Mouse (Mus musculus): ENCODE results near the gene Sgsm1. TPM values are rescaled to one million over a fixed set of nuclear protein-coding genes. Genes with fewer than 3 reads are reported as not detected.

The Sgsm1 gene
- polyA plus RNA-seq, 1 experiment from 2014 or later = 8.5 TPM

DNA sequence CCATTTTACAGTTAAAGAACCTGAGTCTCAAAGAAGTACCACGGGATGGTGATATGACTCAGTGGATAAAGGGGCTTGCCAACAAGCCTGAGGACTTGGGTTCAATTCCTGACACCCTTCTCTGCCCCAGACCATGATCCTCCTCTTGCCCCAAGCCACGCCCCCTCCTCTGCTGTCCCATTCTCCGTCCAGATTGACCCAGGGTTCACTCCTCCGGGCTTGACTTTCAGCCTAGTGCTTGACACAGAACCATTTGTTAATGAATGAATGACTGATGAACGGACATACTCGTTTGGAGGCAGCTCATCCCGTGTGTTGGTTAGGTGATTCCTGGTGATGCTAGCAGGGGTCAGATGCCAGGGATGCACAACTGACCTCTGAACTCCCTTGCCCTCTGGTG lies 90.7 kb downstream of the Sgsm1 start:
- Histone ChIP-seq H3K27ac (ENCODE audit: low read depth, low read length) (no peak overlapping the region), H3K4me3 (ENCODE audit: low read depth, low read length) (no peak overlapping the region)

DNA sequence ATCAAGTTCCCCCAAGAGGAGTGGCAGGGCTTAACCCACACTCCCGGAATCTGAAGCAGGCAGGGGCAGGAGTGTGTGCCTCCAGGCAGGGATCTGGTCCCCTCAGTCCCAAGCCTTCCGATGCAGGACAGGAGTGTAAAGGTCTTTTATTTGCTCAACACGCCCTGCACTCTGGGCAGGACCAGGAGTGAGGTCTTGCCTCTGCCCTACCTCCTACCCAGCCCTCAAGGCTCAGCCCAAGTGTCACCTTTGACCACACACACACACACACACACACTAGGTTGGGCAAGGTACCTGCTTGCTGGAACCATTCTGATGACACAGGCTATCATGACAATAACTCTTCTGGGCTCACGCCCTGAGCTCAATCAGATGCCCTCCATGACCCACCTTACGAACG lies 91.1 kb downstream of the Sgsm1 start:
- Histone ChIP-seq H3K27me3 (ENCODE audit: control insufficient read depth, insufficient read depth, low read length) (no peaks in the 10 kb centered on the region), H3K4me1 (replicated peaks; ENCODE audit: control insufficient read depth, insufficient read depth, low read length) (no peaks in the 10 kb centered on the region), H3K9ac (ENCODE audit: low read depth, low read length) (no peak overlapping the region), H3K4me3 (ENCODE audit: low read depth, low read length) (no peak overlapping the region), H3K4me2 (replicated peaks; ENCODE audit: low read depth, low read length) (no peak overlapping the region), H3K27ac (ENCODE audit: low read depth, low read length) (no peak overlapping the region), H3K36me3 (ENCODE audit: control insufficient read depth, insufficient read depth, low read length) (no peaks in the 10 kb centered on the region), H3K9me3 (ENCODE audit: control insufficient read depth, low read length) (no peaks in the 10 kb centered on the region)
- ATAC-seq (ENCODE audit: low FRiP score) = no peak
- no peak for DNase-seq (ENCODE audit: low spot score)
- 75% methylated on average over 6 of the region's 6 CpGs for WGBS

More for the DNA sequence above, 90.7 kb downstream of the Sgsm1 start:
- Histone ChIP-seq H3K4me2 (replicated peaks; ENCODE audit: low read depth, low read length) (no peak overlapping the region), H3K9me3 (ENCODE audit: control insufficient read depth, low read length) (no peaks in the 10 kb centered on the region), H3K36me3 (ENCODE audit: control insufficient read depth, insufficient read depth, low read length) (no peaks in the 10 kb centered on the region), H3K27me3 (ENCODE audit: control insufficient read depth, insufficient read depth, low read length) (no peaks in the 10 kb centered on the region), H3K4me1 (replicated peaks; ENCODE audit: control insufficient read depth, insufficient read depth, low read length) (no peaks in the 10 kb centered on the region), H3K9ac (ENCODE audit: low read depth, low read length) (no peak overlapping the region)
- DNase-seq (ENCODE audit: low spot score) = no peak
- no peak for ATAC-seq (ENCODE audit: low FRiP score)
- 54% methylated on average over 7 of the region's 7 CpGs for WGBS

DNA sequence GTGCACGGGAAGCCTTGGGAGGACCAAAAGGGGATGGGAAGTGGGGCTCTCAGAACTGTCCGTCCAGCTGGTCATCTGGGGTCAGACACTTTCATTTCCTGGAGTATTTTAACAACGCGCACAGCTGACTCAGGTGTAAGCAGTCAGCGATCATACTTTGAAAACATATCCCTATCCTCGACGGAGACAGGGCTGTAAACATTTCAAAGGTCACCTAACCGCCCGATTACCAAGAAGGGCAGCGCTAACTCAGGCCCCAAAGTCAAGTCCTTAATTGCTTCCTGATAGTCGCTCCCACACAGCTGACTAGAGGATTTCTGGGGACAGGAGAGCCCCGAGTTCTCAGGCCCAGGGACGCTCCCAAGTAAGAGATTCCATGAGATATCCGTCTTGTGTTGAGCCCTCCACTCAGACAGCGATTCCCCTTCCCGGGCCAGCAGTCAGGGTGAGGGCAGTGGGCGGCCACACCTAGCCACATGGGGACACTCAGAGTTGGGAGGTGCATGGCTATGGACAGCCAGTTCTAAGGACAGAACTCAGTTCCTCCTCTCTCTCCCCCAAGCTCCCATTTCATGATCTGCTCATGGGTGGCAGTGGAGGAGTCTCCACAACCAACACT lies 91.9 kb downstream of the Sgsm1 start:
- 84% methylated on average over 17 of the region's 17 CpGs for WGBS
- Histone ChIP-seq H3K4me1 (replicated peaks; ENCODE audit: control insufficient read depth, insufficient read depth, low read length) (no peaks in the 10 kb centered on the region), H3K9me3 (ENCODE audit: control insufficient read depth, low read length) (no peaks in the 10 kb centered on the region), H3K27me3 (ENCODE audit: control insufficient read depth, insufficient read depth, low read length) (no peaks in the 10 kb centered on the region), H3K4me2 (replicated peaks; ENCODE audit: low read depth, low read length) (no peak overlapping the region), H3K27ac (ENCODE audit: low read depth, low read length) (no peak overlapping the region), H3K36me3 (ENCODE audit: control insufficient read depth, insufficient read depth, low read length) (no peaks in the 10 kb centered on the region), H3K4me3 (ENCODE audit: low read depth, low read length) (no peak overlapping the region), H3K9ac (ENCODE audit: low read depth, low read length) (no peak overlapping the region)
- DNase-seq (ENCODE audit: low spot score) (no peak), ATAC-seq (ENCODE audit: low FRiP score) (no peak)

DNA sequence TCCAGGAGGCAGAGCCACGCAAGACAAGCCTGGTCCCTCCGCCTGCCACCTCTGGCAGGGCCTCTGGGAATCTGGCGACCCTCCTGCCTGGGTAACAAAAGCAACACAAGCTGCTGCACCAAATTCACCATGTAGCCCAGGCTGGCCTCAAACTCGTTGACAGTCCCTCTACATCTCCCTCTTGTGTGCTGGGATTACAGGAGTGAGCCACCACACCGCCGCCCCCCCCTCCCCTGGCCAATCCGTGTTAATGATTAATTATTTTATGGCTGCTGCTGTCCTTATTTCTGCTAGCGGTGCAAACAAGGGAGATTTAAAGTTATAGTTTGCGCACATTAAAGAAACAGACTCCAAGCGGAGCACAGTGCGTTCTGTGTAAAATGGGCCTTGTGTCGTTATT lies 93.5 kb downstream of the Sgsm1 start:
- H3K9me3 ChIP-seq (ENCODE audit: control insufficient read depth, low read length) = no peaks in the 10 kb centered on the region
- no peaks in the 10 kb centered on the region for H3K36me3 ChIP-seq (ENCODE audit: control insufficient read depth, insufficient read depth, low read length)
- no peak overlapping the region for H3K4me2 ChIP-seq (replicated peaks; ENCODE audit: low read depth, low read length)
- H3K9ac ChIP-seq (ENCODE audit: low read depth, low read length) = no peak overlapping the region
- no peak overlapping the region for H3K27ac ChIP-seq (ENCODE audit: low read depth, low read length)
- no peaks in the 10 kb centered on the region for H3K4me1 ChIP-seq (replicated peaks; ENCODE audit: control insufficient read depth, insufficient read depth, low read length)
- no peak overlapping the region for H3K4me3 ChIP-seq (ENCODE audit: low read depth, low read length)
- no peak for DNase-seq (ENCODE audit: low spot score)
- no peaks in the 10 kb centered on the region for H3K27me3 ChIP-seq (ENCODE audit: control insufficient read depth, insufficient read depth, low read length)
- no peak for ATAC-seq (ENCODE audit: low FRiP score)
- WGBS = 80% methylated on average over 12 of the region's 12 CpGs

DNA sequence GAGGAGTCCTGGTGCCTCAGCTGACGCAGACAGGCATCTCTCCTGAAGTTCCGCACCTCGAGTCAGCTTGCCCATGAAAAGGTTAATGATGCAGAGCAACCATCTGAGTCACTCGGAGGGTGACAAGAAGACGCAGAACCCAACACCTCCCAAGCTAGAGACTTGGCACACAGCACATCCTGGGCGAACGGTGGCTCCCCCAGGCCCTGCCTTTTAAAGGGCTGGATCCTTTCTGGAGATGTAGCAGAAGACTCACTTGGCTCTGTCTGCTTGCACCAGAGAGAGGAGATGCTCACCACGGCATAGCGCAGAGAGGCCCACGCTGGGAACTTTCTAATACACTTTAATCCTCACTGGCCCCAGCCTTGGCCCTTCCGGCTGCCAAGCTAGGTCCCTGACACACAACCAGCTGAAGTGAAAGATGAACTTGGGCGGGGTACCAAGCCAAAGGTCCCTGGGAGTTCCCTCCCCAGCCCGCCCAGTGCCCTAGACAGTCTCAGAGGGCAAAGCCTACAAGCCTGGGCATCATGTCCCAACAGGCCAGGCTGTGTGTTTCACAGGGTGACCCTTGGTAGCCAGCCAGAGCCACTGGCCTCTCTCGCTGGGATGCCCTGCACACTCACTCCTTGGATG lies 94.1 kb downstream of the Sgsm1 start:
- no peak overlapping the region for H3K4me2 ChIP-seq (replicated peaks; ENCODE audit: low read depth, low read length)
- no peak overlapping the region for H3K4me3 ChIP-seq (ENCODE audit: low read depth, low read length)
- 83% methylated on average over 14 of the region's 14 CpGs for WGBS
- no peak for ATAC-seq (ENCODE audit: low FRiP score)
- no peaks in the 10 kb centered on the region for H3K4me1 ChIP-seq (replicated peaks; ENCODE audit: control insufficient read depth, insufficient read depth, low read length)
- no peak overlapping the region for H3K9ac ChIP-seq (ENCODE audit: low read depth, low read length)
- no peaks in the 10 kb centered on the region for H3K36me3 ChIP-seq (ENCODE audit: control insufficient read depth, insufficient read depth, low read length)
- H3K9me3 ChIP-seq (ENCODE audit: control insufficient read depth, low read length) = no peaks in the 10 kb centered on the region
- DNase-seq (ENCODE audit: low spot score) = no peak
- no peak overlapping the region for H3K27ac ChIP-seq (ENCODE audit: low read depth, low read length)
- no peaks in the 10 kb centered on the region for H3K27me3 ChIP-seq (ENCODE audit: control insufficient read depth, insufficient read depth, low read length)

DNA sequence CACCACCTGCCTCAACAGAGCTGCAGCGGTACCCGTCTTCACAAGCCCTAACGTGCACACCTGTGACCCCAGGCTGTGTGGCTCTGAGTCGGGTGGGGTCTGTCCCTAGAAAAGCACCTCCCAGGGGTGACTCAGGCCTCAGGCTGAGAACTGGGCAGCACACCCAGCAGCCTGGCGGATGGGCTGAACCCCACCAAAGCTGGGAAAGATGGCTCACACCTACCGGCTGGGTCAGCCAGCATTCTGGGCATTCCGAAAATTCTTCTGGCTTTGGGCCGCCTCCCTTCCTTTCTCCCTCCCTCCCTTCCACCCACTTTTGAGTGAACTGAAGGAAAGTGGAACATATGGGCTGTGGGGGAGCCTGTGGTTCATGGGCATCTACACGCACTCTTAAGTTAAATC lies 95.0 kb downstream of the Sgsm1 start:
- no peaks in the 10 kb centered on the region for H3K36me3 ChIP-seq (ENCODE audit: control insufficient read depth, insufficient read depth, low read length)
- H3K9ac ChIP-seq (ENCODE audit: low read depth, low read length) = no peak overlapping the region
- no peaks in the 10 kb centered on the region for H3K4me1 ChIP-seq (replicated peaks; ENCODE audit: control insufficient read depth, insufficient read depth, low read length)
- H3K9me3 ChIP-seq (ENCODE audit: control insufficient read depth, low read length) = no peaks in the 10 kb centered on the region
- no peak for DNase-seq (ENCODE audit: low spot score)
- WGBS = 83% methylated on average over 9 of the region's 9 CpGs
- no peak overlapping the region for H3K4me2 ChIP-seq (replicated peaks; ENCODE audit: low read depth, low read length)
- H3K4me3 ChIP-seq (ENCODE audit: low read depth, low read length) = no peak overlapping the region
- no peak overlapping the region for H3K27ac ChIP-seq (ENCODE audit: low read depth, low read length)
- ATAC-seq (ENCODE audit: low FRiP score) = no peak
- H3K27me3 ChIP-seq (ENCODE audit: control insufficient read depth, insufficient read depth, low read length) = no peaks in the 10 kb centered on the region

DNA sequence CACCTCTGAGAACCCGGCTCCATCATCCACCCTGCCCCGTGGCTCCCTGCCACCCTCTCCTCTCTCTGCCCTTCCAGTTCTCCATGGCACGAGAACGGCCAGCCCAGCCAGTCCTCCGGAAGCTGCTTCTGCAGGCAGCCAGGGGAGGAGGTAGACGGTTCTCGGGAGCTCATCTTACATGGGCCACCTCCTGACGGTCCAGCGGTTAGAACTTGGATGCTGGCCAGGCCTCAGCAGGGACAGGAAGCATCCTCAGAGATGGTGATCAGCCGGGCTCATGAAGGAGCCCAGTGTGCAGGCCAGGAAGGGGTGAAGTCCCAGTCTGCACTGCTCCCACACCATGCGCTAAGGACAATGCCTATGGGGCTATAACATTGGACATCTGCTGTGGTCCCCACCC lies 96.1 kb downstream of the Sgsm1 start:
- Histone ChIP-seq H3K36me3 (ENCODE audit: control insufficient read depth, insufficient read depth, low read length) (no peaks in the 10 kb centered on the region), H3K4me3 (ENCODE audit: low read depth, low read length) (no peak overlapping the region), H3K27me3 (ENCODE audit: control insufficient read depth, insufficient read depth, low read length) (no peaks in the 10 kb centered on the region), H3K4me1 (replicated peaks; ENCODE audit: control insufficient read depth, insufficient read depth, low read length) (no peaks in the 10 kb centered on the region), H3K27ac (ENCODE audit: low read depth, low read length) (no peak overlapping the region), H3K9ac (ENCODE audit: low read depth, low read length) (no peak overlapping the region), H3K4me2 (replicated peaks; ENCODE audit: low read depth, low read length) (no peak overlapping the region), H3K9me3 (ENCODE audit: control insufficient read depth, low read length) (no peaks in the 10 kb centered on the region)
- no peak for DNase-seq (ENCODE audit: low spot score)
- ATAC-seq (ENCODE audit: low FRiP score) = no peak
- 68% methylated on average over 11 of the region's 11 CpGs for WGBS

DNA sequence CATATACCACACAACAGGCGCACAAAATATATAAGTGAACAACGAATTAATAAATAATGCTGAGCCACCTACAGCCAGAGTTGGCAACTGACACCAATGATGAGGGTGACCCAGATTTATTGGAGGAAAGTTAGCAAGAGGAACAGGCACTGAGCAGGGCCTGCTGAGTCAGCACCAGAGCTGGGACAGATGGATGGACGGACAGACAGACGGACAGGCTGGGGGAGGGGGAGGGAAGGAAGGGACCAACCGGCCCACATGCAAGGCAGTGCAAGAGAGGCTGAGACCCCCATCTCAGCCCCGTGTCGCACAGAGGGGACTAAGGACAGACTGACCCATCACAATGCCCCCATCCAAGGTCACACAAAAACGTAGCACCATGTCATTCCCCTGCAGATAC lies 96.5 kb downstream of the Sgsm1 start:
- H3K36me3 ChIP-seq (ENCODE audit: control insufficient read depth, insufficient read depth, low read length) = no peaks in the 10 kb centered on the region
- no peaks in the 10 kb centered on the region; the same call in 1 of the 2 replicates for H3K4me1 ChIP-seq (replicated peaks; ENCODE audit: control insufficient read depth, insufficient read depth, low read length)
- ATAC-seq (ENCODE audit: low FRiP score) = no peak
- H3K4me2 ChIP-seq (replicated peaks; ENCODE audit: low read depth, low read length) = no peak overlapping the region
- no peak overlapping the region for H3K4me3 ChIP-seq (ENCODE audit: low read depth, low read length)
- H3K27ac ChIP-seq (ENCODE audit: low read depth, low read length) = no peak overlapping the region
- WGBS = 85% methylated on average over 8 of the region's 8 CpGs
- no peaks in the 10 kb centered on the region for H3K9me3 ChIP-seq (ENCODE audit: control insufficient read depth, low read length)
- H3K9ac ChIP-seq (ENCODE audit: low read depth, low read length) = no peak overlapping the region
- H3K27me3 ChIP-seq (ENCODE audit: control insufficient read depth, insufficient read depth, low read length) = no peaks in the 10 kb centered on the region
- DNase-seq (ENCODE audit: low spot score) = no peak

DNA sequence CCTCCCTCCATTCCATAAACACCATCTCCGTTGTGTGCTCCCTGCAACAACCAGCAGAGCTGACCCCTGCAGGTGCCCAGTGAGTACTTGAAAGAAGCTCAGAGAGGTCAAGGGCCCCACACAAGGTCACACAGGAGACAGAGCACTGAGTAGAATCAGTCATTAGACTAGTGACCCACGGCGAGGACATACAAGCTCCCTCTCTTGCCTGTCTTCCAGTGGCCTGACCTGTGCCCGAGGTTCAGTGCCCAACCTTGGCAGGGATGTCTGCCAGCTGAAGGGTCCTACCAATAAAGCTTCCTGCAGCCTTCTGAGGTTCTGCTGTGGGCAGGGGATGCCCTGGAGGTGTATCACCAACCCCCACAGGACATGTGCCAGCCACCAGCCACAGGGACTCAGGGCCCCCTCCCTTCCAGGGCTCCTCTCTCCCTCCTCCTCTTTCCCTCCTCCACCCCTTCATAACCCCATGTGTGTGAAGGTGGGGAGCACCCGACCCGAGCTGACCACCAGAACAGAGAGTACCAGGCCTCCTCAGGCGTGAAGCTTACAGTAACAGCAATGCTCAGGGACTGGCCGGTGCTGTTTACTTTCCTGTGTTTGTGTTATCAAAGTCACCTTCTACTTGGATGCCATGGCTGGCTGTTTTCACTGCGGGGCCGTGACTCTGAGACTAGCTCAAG lies 98.3 kb downstream of the Sgsm1 start:
- no peaks in the 10 kb centered on the region; the same call in 1 of the 2 replicates for H3K4me1 ChIP-seq (replicated peaks; ENCODE audit: control insufficient read depth, insufficient read depth, low read length)
- no peak overlapping the region for H3K9ac ChIP-seq (ENCODE audit: low read depth, low read length)
- ATAC-seq (ENCODE audit: low FRiP score) = no peak
- WGBS = 81% methylated on average over 10 of the region's 10 CpGs
- H3K27ac ChIP-seq (ENCODE audit: low read depth, low read length) = no peak overlapping the region
- H3K27me3 ChIP-seq (ENCODE audit: control insufficient read depth, insufficient read depth, low read length) = no peaks in the 10 kb centered on the region
- no peak for DNase-seq (ENCODE audit: low spot score)
- H3K4me2 ChIP-seq (replicated peaks; ENCODE audit: low read depth, low read length) = no peak overlapping the region
- H3K9me3 ChIP-seq (ENCODE audit: control insufficient read depth, low read length) = no peaks in the 10 kb centered on the region
- H3K4me3 ChIP-seq (ENCODE audit: low read depth, low read length) = no peak overlapping the region
- H3K36me3 ChIP-seq (ENCODE audit: control insufficient read depth, insufficient read depth, low read length) = no peaks in the 10 kb centered on the region

All from hindbrain, embryonic 11.5 days (tissue).